Mouse (Mus musculus): Measurements from ENCODE around the gene Sco2.

Sco2 gene

DNA sequence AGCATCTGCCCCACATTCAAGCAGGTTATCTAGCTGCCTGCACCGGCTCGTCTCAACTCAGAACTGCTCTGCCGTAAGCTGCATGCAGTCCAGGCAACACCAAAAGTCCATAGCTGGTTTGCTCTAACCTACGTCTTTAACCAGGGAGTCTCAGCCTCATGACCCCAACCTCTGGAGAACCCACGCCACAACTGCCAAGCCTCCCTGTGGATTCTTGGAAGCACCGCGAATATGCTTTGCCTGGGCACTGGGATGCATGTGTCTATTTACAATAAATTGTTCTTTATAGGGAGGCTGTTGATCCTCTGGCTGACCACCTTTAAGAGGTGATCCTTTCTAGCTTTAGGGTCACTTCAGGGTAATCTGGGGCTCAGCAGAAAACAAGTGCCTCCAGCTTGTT, 1.1 kb downstream of the Sco2 start:
- no peak for DNase-seq

DNA sequence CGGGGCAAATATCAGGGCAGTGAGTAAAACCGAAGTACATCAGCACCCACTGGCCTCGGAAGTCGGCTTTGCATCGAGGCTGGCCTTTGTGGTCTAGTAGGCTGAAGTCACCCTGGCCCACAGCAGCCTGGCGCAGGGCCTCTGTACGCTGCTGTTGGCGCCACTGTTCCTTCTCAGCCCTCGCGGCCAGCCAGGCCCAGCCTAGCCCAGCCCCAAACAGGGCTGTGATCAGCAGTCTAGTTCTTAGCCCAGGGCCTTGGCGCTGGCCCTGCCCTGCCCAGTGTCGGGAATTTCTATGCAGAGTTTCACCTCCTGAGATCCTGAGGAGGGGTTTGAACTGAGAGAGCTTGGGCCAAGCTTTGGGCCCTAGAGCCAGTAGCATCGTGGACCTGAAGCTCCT, 1.6 kb downstream of the Sco2 start:
- DNase-seq: no peak

DNA sequence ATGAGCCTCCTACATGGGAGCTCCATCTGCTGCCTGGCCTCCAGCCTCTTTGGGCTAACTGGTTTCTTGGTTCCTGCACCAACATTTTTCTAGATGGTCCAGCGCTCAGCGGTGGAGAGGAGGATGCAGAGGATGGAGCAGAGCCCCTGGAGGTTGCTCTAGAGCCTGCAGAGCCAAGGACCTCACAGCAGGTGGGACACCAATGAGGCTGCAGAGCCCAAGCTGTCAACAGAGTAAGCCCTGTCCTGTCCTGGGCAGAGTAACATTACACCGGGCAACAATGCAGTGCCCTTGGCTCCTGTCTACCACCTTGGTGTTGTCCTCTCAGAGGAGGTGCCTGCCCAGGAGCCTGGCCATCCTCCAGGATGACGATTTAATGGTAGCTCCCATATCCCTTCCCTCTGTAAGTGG, 8.5 kb downstream of the Sco2 start:
- no peak for DNase-seq

DNA sequence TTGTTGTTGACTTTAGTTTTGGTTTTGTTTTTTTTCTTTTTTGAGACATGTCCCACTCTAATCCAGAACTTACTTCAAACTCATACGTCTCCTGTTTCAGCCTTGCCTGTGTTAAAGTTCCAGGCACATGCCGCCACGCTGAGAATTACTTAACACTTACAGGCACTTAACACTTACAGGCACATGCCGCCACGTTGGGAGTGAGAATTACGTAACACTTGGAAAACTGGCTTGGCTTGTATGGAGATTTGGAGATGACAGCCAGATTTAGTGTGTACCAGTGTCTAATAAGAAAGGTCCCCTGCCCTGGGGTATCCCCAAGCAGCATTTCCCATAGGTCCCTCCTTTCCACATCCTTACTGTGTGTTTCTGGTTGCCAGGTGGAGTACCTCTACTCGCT, 10.6 kb downstream of the Sco2 start:
- no peak for DNase-seq

GRCm38 (mm10) chr15:89358784-89359183, 14.9 kb downstream of the Sco2 start:
- DNase-seq: no peak

DNA sequence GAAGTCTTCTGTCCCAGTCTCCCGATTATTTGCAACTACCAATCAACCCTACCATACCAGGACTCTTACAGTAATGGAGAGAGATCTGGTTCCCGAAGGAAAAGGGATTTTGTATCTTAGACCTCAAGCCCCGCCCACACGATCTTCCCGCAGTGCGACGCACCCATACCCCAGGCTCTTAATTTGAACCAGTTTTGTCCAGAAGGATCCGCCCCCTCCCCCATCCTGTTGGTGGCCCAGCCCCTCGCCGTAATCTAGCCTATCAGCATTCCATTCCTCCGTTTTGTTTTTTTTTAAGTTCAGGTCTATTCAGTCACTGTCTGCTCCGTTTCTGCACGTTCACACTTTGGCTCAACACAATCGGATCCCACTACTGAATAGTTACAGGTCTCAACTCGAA, 17.3 kb downstream of the Sco2 start:
- peak; percentile 84 for DNase-seq

DNA sequence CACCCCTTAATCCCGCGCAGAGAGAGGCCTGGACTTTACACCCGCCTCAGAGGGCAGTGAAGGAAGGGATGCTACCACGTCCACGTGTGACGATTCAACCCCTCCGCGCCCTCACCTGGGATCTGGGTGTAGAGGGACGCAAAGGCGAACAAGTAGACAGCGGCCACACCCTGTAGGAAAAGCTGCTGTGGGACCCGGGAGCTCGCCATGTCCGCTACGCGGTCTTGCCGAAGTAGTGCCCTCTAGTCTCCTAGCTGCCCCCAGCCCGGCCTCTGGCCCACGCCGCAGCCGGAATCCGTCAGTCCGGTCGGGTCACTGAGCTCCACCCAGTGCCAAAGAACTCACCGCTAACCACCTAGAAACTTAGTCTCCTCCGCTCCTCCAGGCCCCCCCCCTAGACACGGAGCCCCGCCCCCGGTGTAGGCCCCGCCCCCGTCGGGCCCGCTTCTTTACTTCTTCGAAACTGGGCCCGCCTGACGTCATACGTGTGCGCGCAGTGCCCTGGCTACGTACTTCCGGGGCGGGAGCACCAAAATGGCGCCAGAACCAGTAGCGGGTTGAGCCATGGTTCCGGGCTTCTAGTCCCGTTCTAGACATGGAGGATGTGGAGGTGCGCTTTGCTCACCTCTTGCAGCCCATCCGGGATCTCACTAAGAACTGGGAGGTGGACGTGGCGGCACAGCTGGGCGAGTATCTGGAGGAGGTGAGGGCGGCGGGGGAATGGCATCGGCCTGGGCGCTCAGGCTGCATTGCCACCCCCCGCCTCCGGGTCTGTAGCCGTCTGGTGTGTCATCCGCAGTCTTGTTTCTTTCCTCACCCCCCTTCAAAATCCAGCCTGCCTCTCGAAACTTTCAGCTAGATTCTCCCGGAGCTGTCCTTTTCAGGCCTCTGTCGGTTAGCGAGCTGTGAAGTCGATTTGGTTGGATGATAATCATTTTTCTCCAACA, 18.1 kb downstream of the Sco2 start, which contains the start of the genes Lmf2 and Ncaph2:
Lmf2 (minus strand) TSS at position 419 of the 947 bp plus-strand sequence.
Ncaph2 (plus strand) TSS at position 479 of the 947 bp plus-strand sequence.
- DNase-seq: peak; percentile 96

- DNase-seq: peak; percentile 28
Observed at GRCm38 (mm10) chr15:89354455-89354854, 19.2 kb downstream of the Sco2 start.

DNA sequence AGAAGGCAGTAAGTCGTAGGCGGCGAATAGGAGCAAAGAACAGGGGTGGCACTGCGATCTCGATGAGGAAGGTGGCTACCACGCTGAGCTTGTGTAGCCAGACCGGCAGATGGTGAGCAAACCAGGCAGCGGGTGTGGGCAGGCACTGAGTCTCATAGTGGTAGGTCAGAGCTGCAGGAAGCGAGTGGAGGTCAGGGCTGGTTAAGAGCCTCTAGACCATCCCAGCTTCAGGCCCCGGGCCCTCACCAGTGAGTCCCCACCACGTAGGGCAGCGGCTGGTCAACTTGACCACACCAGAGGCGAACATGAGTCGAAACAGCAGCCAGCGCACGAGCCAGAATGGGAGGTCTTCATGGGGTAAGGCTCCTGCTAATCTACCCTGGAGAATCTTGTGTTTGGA, 19.8 kb downstream of the Sco2 start:
- no peak for DNase-seq

- DNase-seq: no peak
Observed at GRCm38 (mm10) chr15:89352795-89353194, 20.9 kb downstream of the Sco2 start.

DNA sequence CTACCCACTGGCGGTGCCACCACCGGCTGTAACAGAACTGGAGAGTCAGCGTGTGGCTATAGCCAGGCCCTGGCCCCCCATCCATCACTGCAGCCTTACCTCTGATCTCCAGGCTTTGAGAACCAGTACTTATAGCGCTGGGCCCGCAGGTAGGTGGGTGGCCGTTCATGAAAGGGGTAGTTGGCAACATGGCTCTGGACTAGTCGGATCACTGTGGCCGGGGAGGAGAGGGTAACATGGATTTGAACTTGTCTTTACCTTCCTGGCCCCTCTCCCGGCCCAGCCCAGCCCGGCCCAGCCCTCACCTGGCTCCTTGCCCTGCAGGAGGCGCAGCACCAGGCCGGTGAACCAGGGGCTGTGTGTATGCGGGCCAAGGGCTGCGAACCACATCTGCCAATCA, 21.6 kb downstream of the Sco2 start:
- DNase-seq: no peak

- no peak for DNase-seq
Observed at GRCm38 (mm10) chr15:89351302-89351701, 22.3 kb downstream of the Sco2 start.

DNA sequence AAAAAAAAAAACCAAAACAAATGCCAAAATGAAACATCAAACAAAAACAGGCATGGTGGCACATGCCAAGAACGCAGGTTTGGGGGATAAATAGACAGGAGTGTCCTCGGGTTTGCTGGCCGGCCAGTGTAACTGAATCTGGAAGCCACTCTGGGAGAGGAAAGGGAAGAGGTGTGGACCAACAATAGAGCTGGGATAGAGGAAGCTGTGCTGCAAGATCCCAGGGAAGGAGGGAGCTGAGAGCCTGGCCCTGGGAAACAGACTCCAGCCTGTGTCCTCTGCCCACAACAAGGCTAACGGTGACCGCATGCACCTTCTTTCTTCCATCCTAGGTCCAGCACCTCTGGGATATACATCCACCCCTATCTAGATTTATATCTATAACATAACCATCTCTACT, 23.2 kb downstream of the Sco2 start:
- DNase-seq: no peak

GRCm38 (mm10) chr15:89343325-89343724, 30.3 kb downstream of the Sco2 start:
- no peak for DNase-seq

DNA sequence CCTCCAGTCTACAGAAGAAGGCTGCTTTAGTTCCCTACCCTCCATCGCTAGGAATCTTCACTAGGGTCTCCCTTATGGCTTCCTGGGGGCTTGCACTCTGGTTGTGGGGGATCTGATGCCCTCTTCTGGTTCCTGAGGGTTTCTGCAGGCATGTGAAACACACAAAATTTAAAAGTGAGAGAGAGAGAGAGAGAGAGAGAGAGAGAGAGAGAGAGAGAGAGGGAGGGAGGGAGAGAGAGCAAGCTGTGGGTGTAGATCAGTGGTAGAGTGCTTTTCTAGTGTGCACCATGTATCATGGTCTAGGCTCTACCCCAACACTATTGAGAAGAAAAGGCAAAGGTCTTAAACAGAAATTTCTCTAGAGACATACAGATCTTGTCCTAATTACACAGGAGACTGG, 32.0 kb downstream of the Sco2 start:
- DNase-seq: no peak

- DNase-seq: no peak
Observed at GRCm38 (mm10) chr15:89340136-89340535, 33.5 kb downstream of the Sco2 start.

DNA sequence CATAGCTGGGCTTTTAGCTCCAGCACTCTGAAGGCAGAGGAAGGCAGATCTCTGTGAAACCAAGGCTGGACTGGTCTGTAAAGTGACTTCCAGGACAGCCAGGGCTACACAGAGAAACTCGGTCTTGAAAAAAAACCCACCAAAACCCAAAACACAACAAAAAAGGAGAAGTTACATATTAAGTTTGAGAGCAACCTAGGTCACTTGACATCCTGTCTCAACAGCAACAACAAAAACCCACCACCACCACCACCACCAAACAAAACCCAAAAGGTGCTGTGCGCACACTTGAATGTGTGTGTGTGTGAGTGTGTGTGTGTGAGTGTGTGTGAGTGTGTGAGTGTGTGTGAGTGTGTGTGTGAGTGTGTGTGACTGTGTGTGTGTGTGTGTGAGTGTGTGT, 34.0 kb downstream of the Sco2 start:
- DNase-seq: no peak

- no peak for DNase-seq
Observed at GRCm38 (mm10) chr15:89336422-89336821, 37.2 kb downstream of the Sco2 start.

DNA sequence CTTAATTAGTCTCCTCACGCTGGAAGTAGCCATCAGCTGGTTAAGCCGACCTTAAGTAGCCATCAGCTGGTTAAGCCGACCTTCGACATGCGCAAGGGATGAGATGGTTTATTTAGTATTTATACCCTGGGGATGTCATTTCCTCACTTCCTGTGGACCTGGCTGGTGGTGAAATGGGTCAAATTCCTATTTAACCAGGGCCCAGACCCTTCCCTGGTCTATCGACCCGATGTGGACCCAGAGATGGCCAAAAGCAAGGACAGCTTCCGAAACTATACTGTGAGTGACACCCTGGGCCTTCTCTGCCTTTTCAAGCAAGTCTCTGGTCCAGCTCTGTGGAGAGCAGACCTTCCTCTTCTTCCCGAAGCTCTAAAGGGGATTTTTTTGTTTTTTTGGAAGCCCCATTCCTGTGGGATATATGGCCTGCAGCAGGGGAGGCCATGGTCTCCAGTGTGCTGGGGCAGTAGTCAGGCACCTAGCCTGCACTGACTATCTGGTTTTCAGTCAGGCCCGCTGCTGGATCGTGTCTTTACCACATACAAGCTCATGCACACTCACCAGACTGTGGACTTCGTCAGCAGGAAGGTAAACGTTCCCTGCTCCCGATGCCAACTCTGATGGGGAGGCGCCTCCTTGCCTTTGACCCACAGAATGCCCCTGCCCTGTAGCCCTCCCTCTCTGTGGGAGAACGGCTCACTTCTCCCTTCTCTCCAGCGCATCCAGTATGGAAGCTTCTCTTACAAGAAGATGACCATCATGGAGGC, 38.7 kb downstream of the Sco2 start:
- no peak for DNase-seq

DNA sequence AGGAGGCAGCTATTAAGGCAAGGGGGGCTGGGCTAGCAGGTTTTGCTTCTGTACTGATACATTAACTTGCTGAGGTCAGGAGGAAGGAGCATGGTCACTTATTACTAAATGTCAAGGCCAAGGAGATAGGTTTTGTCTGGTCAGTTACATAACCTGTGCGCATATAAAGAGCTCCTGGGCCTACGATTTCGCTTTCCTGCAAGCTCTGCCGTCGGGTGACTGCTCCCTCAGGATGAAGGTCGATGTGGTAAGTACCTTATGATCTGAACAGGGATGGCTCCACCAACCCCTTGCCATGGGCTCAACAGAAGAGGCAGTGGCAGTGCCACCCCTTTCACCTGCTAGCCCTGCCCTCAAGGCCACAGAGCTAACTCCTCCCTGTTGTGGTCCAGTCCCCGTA, 39.4 kb downstream of the Sco2 start, which contains the start of gene Miox:
Miox (plus strand) TSS at position 128 of the 400 bp plus-strand sequence.
- DNase-seq: no peak

DNA sequence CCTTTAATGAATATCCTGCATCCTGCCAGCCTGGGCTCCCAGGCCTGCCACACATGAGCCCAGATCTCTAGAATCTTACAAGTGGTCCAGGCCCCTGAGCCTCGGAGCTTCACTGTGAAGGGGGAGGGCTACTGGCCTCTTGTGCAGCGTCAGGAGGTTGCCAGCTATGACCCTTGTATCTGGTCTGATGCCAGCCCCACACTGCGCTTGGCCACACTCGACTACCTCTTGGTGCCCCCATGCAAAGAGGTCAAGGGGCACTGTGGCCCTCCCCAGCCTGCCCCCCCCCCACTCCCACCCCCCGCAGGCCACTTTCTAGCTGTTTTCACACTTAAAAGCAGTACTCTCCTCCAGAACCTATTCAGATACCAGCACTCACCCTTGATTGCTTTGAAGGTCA, 47.2 kb downstream of the Sco2 start:
- DNase-seq: no peak

DNA sequence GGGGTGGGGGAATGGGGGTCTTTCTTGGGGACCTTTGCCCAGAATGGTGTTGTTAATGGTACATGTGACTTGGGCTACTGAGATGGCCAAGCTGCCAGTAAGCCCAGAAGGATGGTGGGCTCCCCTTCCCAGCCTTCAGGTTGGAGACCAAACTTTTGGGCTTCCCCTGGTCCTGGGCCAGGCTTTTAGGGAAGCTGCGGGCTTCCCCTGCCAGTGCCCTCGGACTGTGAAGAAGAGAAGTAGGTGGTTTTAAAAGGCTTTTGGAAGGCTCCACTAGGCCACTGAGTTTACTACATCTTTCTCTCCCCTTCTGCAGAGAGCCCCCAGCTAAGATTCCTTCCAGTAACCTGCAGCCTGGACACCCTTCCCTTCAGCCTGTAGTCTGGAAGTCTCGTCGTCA, 50.0 kb downstream of the Sco2 start:
- DNase-seq: no peak

GRCm38 (mm10) chr15:89322670-89323522, 50.8 kb downstream of the Sco2 start, which contains the start of gene Adm2:
Adm2 (plus strand) TSS chr15:89322720.
- DNase-seq: no peak
